18 mouse cellular contexts compared by ENCODE assay signal in the genomic region with DNA sequence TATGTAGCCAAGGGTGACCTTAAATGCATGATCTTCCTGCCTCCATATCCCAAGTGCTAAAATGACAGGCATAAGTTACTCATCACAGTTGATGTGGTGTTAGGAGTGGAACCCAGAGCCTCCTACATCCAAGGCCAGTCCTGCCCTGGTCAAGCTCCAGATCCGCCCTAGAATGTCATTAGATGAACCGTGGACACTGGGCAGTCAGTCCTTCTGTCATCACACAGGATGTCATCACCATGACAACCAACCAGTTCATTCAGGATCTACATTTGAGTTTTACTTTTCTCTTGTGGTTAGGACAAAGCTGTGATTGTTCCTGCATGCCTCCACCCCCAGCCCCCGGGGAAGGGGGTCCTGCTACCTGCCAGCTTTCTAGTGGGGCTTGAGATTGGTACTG. TPM values are rescaled to one million over a fixed set of nuclear protein-coding genes. Genes with fewer than 3 reads are reported as not detected.
A peak's percentile ranks its signal among the peaks of the same experiment; 100 is the strongest.
DNase-seq lines count a peak whose midpoint lies in the region; ATAC-seq and TF ChIP-seq lines count a peak whose summit lies in the region.
"Had no signal": no experiment of that assay in that cellular context is flagged by ENCODE, and none has a peak within 500 bp of the region (broad histone marks: within the 10 kb centered on the region; RNA-seq: fewer than 3 reads in every experiment).

No protein-coding gene starts in this region.

- H3K36me3 ChIP-seq in forebrain, embryonic 11.5 days (ENCODE audit: control insufficient read depth, insufficient read depth, low read length): no peaks in the 10 kb centered on the region
- no peaks in the 10 kb centered on the region for H3K36me3 ChIP-seq in forebrain, embryonic 14.5 days (ENCODE audit: control insufficient read depth, insufficient read depth, low read length)
- no peaks in the 10 kb centered on the region for H3K36me3 ChIP-seq in lung, embryonic 14.5 days (ENCODE audit: insufficient read depth)
- H3K36me3 ChIP-seq in midbrain, embryonic 14.5 days (ENCODE audit: control insufficient read depth, insufficient read depth, low read length): no peaks in the 10 kb centered on the region
- no peaks in the 10 kb centered on the region for H3K36me3 ChIP-seq in kidney, adult 2 months (ENCODE audit: control insufficient read depth, insufficient read depth, low read length)
- H3K36me3 ChIP-seq: limb, embryonic 13.5 days; liver, embryonic 13.5 days had no signal

- no peak overlapping the region for H3K9ac ChIP-seq in forebrain, embryonic 11.5 days (ENCODE audit: low read length)
- H3K9ac ChIP-seq in forebrain, embryonic 14.5 days (ENCODE audit: low read length): no peak overlapping the region
- no peak overlapping the region for H3K9ac ChIP-seq in lung, embryonic 14.5 days
- no peak overlapping the region for H3K9ac ChIP-seq in midbrain, embryonic 14.5 days (replicated peaks; ENCODE audit: low read length)
- H3K9ac ChIP-seq: limb, embryonic 13.5 days; liver, embryonic 13.5 days had no signal

- H3K27me3 ChIP-seq in forebrain, embryonic 11.5 days (ENCODE audit: control insufficient read depth, insufficient read depth, low read length): no peaks in the 10 kb centered on the region
- H3K27me3 ChIP-seq in forebrain, embryonic 14.5 days (replicated peaks; ENCODE audit: control insufficient read depth, insufficient read depth, low read length): no peaks in the 10 kb centered on the region
- H3K27me3 ChIP-seq in lung, embryonic 14.5 days (ENCODE audit: insufficient read depth, low read length): no peaks in the 10 kb centered on the region
- no peaks in the 10 kb centered on the region for H3K27me3 ChIP-seq in midbrain, embryonic 14.5 days (ENCODE audit: control insufficient read depth, insufficient read depth, low read length)
- no peaks in the 10 kb centered on the region for H3K27me3 ChIP-seq in kidney, adult 2 months (replicated peaks; ENCODE audit: control insufficient read depth, insufficient read depth, low read length)
- H3K27me3 ChIP-seq: limb, embryonic 13.5 days had no signal

- TF ChIP-seq POLR2A in kidney, adult 2 months (IDR thresholded peaks at IDR 0.05; ENCODE audit: low read depth, low read length): no peak

- ATAC-seq in forebrain, embryonic 11.5 days (replicated peaks; ENCODE audit: low FRiP score): peak; percentile 51
- ATAC-seq in forebrain, embryonic 14.5 days: no peak
- ATAC-seq in lung, embryonic 14.5 days (ENCODE audit: insufficient read depth): peak; percentile 48; the same call in 1 of the 2 replicates
- ATAC-seq in CD4-positive, CD25-positive, alpha-beta regulatory T cell, adult 4 months: peak; percentile 29
- ATAC-seq in midbrain, embryonic 14.5 days (ENCODE audit: low FRiP score, low TSS enrichment): no peak

- H3K4me3 ChIP-seq in forebrain, embryonic 11.5 days (ENCODE audit: low read depth, low read length): no peak overlapping the region
- no peak overlapping the region for H3K4me3 ChIP-seq in forebrain, embryonic 14.5 days (ENCODE audit: low read depth, low read length)
- H3K4me3 ChIP-seq in lung, embryonic 14.5 days (ENCODE audit: low read depth, low read length): no peak overlapping the region
- no peak overlapping the region for H3K4me3 ChIP-seq in midbrain, embryonic 14.5 days (replicated peaks; ENCODE audit: low read depth, low read length)
- H3K4me3 ChIP-seq in kidney, adult 2 months (ENCODE audit: insufficient read depth, low read depth, low read length): no peak overlapping the region
- H3K4me3 ChIP-seq: limb, embryonic 13.5 days; liver, embryonic 13.5 days; megakaryocyte, embryonic 14.5 days had no signal

- H3K9me3 ChIP-seq in forebrain, embryonic 11.5 days (ENCODE audit: control insufficient read depth, low read length): no peaks in the 10 kb centered on the region
- no peaks in the 10 kb centered on the region for H3K9me3 ChIP-seq in forebrain, embryonic 14.5 days (replicated peaks; ENCODE audit: control insufficient read depth, low read length)
- H3K9me3 ChIP-seq in lung, embryonic 14.5 days (ENCODE audit: low read depth, low read length): no peaks in the 10 kb centered on the region
- peaks cover 3% of the 10 kb centered on the region for H3K9me3 ChIP-seq in midbrain, embryonic 14.5 days (ENCODE audit: control insufficient read depth, low read length)
- H3K9me3 ChIP-seq: liver, embryonic 13.5 days had no signal

- no peak for DNase-seq in forebrain, embryonic 11.5 days (ENCODE audit: low spot score)
- DNase-seq in forebrain, embryonic 14.5 days (ENCODE audit: low spot score): no peak
- peak; percentile 15 for DNase-seq in lung, embryonic 14.5 days
- DNase-seq in lung, postnatal 25 days (ENCODE audit: low spot score): no peak
- DNase-seq in midbrain, embryonic 14.5 days: peak; percentile 26
- no peak for DNase-seq in c-Kit-positive CD71-positive TER-119-positive erythroid progenitor cells, embryonic 14.5 days (ENCODE audit: low spot score)
- no peak for DNase-seq in kidney, adult 2 months
- DNase-seq: adrenal gland, adult 8-10 months; liver, embryonic 13.5 days had no signal

- H3K4me2 ChIP-seq in forebrain, embryonic 11.5 days (ENCODE audit: low read depth, low read length, severe bottlenecking): no peak overlapping the region
- no peak overlapping the region for H3K4me2 ChIP-seq in forebrain, embryonic 14.5 days (ENCODE audit: low read length)
- no peak overlapping the region for H3K4me2 ChIP-seq in lung, embryonic 14.5 days
- no peak overlapping the region for H3K4me2 ChIP-seq in midbrain, embryonic 14.5 days (ENCODE audit: low read length)
- H3K4me2 ChIP-seq: limb, embryonic 13.5 days; liver, embryonic 13.5 days had no signal

- no peaks in the 10 kb centered on the region for H3K4me1 ChIP-seq in forebrain, embryonic 11.5 days (replicated peaks; ENCODE audit: control insufficient read depth, insufficient read depth, low read length)
- no peaks in the 10 kb centered on the region for H3K4me1 ChIP-seq in forebrain, embryonic 14.5 days (ENCODE audit: control insufficient read depth, insufficient read depth, low read length)
- H3K4me1 ChIP-seq in lung, embryonic 14.5 days (ENCODE audit: insufficient read depth): no peaks in the 10 kb centered on the region
- no peaks in the 10 kb centered on the region for H3K4me1 ChIP-seq in midbrain, embryonic 14.5 days (ENCODE audit: control insufficient read depth, insufficient read depth, low read length)
- H3K4me1 ChIP-seq in kidney, adult 2 months (ENCODE audit: control insufficient read depth, insufficient read depth, low read length): no peaks in the 10 kb centered on the region
- H3K4me1 ChIP-seq: limb, embryonic 13.5 days had no signal

- no peak for TF ChIP-seq CTCF in lung, embryonic 14.5 days (IDR thresholded peaks at IDR 0.05; ENCODE audit: low read depth)
- TF ChIP-seq CTCF in kidney, adult 2 months (conservative IDR thresholded peaks at IDR 0.05; ENCODE audit: insufficient read depth, insufficient read length, low read depth, low read length): no peak

- 31% methylated on average over 3 of the region's 3 CpGs for WGBS in forebrain, embryonic 11.5 days
- whole genome bisulfite sequencing in forebrain, embryonic 14.5 days: 37% methylated on average over 3 of the region's 3 CpGs
- 33% methylated on average over 3 of the region's 3 CpGs for WGBS in lung, embryonic 14.5 days
- WGBS in midbrain, embryonic 14.5 days: 19% methylated on average over 3 of the region's 3 CpGs
- 47% methylated on average over 3 of the region's 3 CpGs for WGBS in kidney, adult 2 months

- no peak overlapping the region for H3K27ac ChIP-seq in forebrain, embryonic 11.5 days (ENCODE audit: low read depth, low read length)
- H3K27ac ChIP-seq in forebrain, embryonic 14.5 days (ENCODE audit: low read depth, low read length): no peak overlapping the region
- no peak overlapping the region for H3K27ac ChIP-seq in lung, embryonic 14.5 days (ENCODE audit: low read depth)
- H3K27ac ChIP-seq in midbrain, embryonic 14.5 days (replicated peaks; ENCODE audit: low read depth, low read length): no peak overlapping the region
- no peak overlapping the region for H3K27ac ChIP-seq in kidney, adult 2 months (ENCODE audit: insufficient read depth, low read depth, low read length)
- H3K27ac ChIP-seq: limb, embryonic 13.5 days; liver, embryonic 13.5 days had no signal

RNA-seq across cellular contexts. Expression of gene Psmg3, which starts 12.5 kb away (rescaled TPM):
- polyA plus RNA-seq in forebrain, embryonic 11.5 days (2014; fragmentation: Nextera tagmentation; extraction: Ambion mirVana): 75.4 and 76.3 TPM in 2 replicates
- polyA plus RNA-seq in forebrain, embryonic 14.5 days (2014; fragmentation: Nextera tagmentation; extraction: Ambion mirVana): 86.4 and 86.7 TPM in 2 replicates
- 78.8 and 79.3 TPM in 2 replicates for polyA plus RNA-seq in lung, embryonic 14.5 days (2014; fragmentation: Nextera tagmentation; extraction: Ambion mirVana)
- 10 to 100 TPM; 45.9 to 60.3 TPM for polyA plus RNA-seq in CD4-positive, CD25-positive, alpha-beta regulatory T cell, adult 4 months (2017; shearing (Covaris generic))
- polyA plus RNA-seq in midbrain, embryonic 14.5 days (2014; fragmentation: Nextera tagmentation; extraction: Ambion mirVana): 72.6 and 78.0 TPM in 2 replicates
- 24.4 and 29.2 TPM in 2 replicates for polyA plus RNA-seq in kidney, adult 2 months (2012; rRNA removed)

RNA-seq across cellular contexts. Expression of gene Gm26938, which starts 12.9 kb away (rescaled TPM):
- polyA plus RNA-seq in forebrain, embryonic 11.5 days (2014; fragmentation: Nextera tagmentation; extraction: Ambion mirVana): 0.27 TPM in 1 of 2 replicates, not detected in the other
- not detected in 2 replicates for polyA plus RNA-seq in forebrain, embryonic 14.5 days (2014; fragmentation: Nextera tagmentation; extraction: Ambion mirVana)
- not detected in 2 replicates for polyA plus RNA-seq in lung, embryonic 14.5 days (2014; fragmentation: Nextera tagmentation; extraction: Ambion mirVana)
- polyA plus RNA-seq in CD4-positive, CD25-positive, alpha-beta regulatory T cell, adult 4 months (2017; shearing (Covaris generic)): not detected
- 0.43 and 0.62 TPM in 2 replicates for polyA plus RNA-seq in midbrain, embryonic 14.5 days (2014; fragmentation: Nextera tagmentation; extraction: Ambion mirVana)
- not detected in 2 replicates for polyA plus RNA-seq in kidney, adult 2 months (2012; rRNA removed)
- polyA plus RNA-seq: heart, embryonic 14.5 days; limb, embryonic 13.5 days; liver, embryonic 13.5 days; lung, adult 2 months; neural tube, embryonic 14.5 days; small intestine, adult 2 months; stomach, embryonic 16.5 days; thymus, adult 2 months had no signal

RNA-seq across cellular contexts. Expression of gene Tmem184a, which starts 19.4 kb away (rescaled TPM):
- polyA plus RNA-seq in forebrain, embryonic 11.5 days (2014; fragmentation: Nextera tagmentation; extraction: Ambion mirVana): 1.1 TPM in 2 replicates
- polyA plus RNA-seq in forebrain, embryonic 14.5 days (2014; fragmentation: Nextera tagmentation; extraction: Ambion mirVana): not detected in 2 replicates
- 8.4 and 10.5 TPM in 2 replicates for polyA plus RNA-seq in lung, embryonic 14.5 days (2014; fragmentation: Nextera tagmentation; extraction: Ambion mirVana)
- under 1 TPM in 1 of 2 experiments, not detected in 1; 0.18 TPM for polyA plus RNA-seq in CD4-positive, CD25-positive, alpha-beta regulatory T cell, adult 4 months (2017; shearing (Covaris generic))
- 0.08 and 0.18 TPM in 2 replicates for polyA plus RNA-seq in midbrain, embryonic 14.5 days (2014; fragmentation: Nextera tagmentation; extraction: Ambion mirVana)
- polyA plus RNA-seq in kidney, adult 2 months (2012; rRNA removed): 69.7 and 90.2 TPM in 2 replicates

RNA-seq across cellular contexts. Expression of gene Mafk, which starts 47.8 kb away (rescaled TPM):
- 7.5 and 8.3 TPM in 2 replicates for polyA plus RNA-seq in forebrain, embryonic 11.5 days (2014; fragmentation: Nextera tagmentation; extraction: Ambion mirVana)
- polyA plus RNA-seq in forebrain, embryonic 14.5 days (2014; fragmentation: Nextera tagmentation; extraction: Ambion mirVana): 7.5 and 11.7 TPM in 2 replicates
- 8.0 and 10.0 TPM in 2 replicates for polyA plus RNA-seq in lung, embryonic 14.5 days (2014; fragmentation: Nextera tagmentation; extraction: Ambion mirVana)
- polyA plus RNA-seq in CD4-positive, CD25-positive, alpha-beta regulatory T cell, adult 4 months (2017; shearing (Covaris generic)): 10 to 100 TPM; 13.6 to 17.2 TPM
- 9.2 and 10.3 TPM in 2 replicates for polyA plus RNA-seq in midbrain, embryonic 14.5 days (2014; fragmentation: Nextera tagmentation; extraction: Ambion mirVana)
- polyA plus RNA-seq in kidney, adult 2 months (2012; rRNA removed): 20.5 and 22.2 TPM in 2 replicates

Comparison
In these comparisons a context has a peak if more than half of its experiments do, and no peak if none do; other contexts are left out.
1. ATAC-seq: peak in forebrain, embryonic 11.5 days (single experiment), lung, embryonic 14.5 days (single experiment) and CD4-positive, CD25-positive, alpha-beta regulatory T cell, adult 4 months (single experiment); none in forebrain, embryonic 14.5 days (single experiment) and midbrain, embryonic 14.5 days (single experiment).
2. DNase-seq: peak in lung, embryonic 14.5 days (single experiment) and midbrain, embryonic 14.5 days (single experiment); none in forebrain, embryonic 11.5 days (single experiment), forebrain, embryonic 14.5 days (single experiment), lung, postnatal 25 days (single experiment), c-Kit-positive CD71-positive TER-119-positive erythroid progenitor cells, embryonic 14.5 days (single experiment) and kidney, adult 2 months (single experiment).